Mouse (Mus musculus) monocyte, adult 2 months (primary cell): ENCODE data around the gene Sept11.

Experiments used
- DNase-seq, 2 experiments: peaks; one replicate each; pipeline ENCODE4 v3.0.0; 2022; ENCODE audit warnings: low spot score in 2 of 2, low read depth in 1 of 2

The Sept11 gene

GRCm38 (mm10) chr5:93092857-93093622 lies at the start of gene Sept11:
TSS of gene Sept11 (plus strand) at chr5:93093437.
- DNase-seq = peak; percentile 64 to 87

- no peak for DNase-seq
Observed at GRCm38 (mm10) chr5:93043688-93044583, 49.3 kb upstream of the Sept11 start.

GRCm38 (mm10) chr5:93044584-93045370 lies 48.5 kb upstream of the Sept11 start, which contains the start of gene Sowahb:
TSS of gene Sowahb (minus strand) at chr5:93045022.
- no peak for DNase-seq

- DNase-seq = no peak
Observed at GRCm38 (mm10) chr5:93045371-93045714, 47.9 kb upstream of the Sept11 start.

GRCm38 (mm10) chr5:93046306-93046845 lies 46.9 kb upstream of the Sept11 start:
- no peak for DNase-seq

GRCm38 (mm10) chr5:93048481-93049240 lies 44.6 kb upstream of the Sept11 start:
- no peak for DNase-seq

GRCm38 (mm10) chr5:93049971-93050370 lies 43.3 kb upstream of the Sept11 start:
- DNase-seq = no peak

GRCm38 (mm10) chr5:93051041-93051440 lies 42.2 kb upstream of the Sept11 start:
- DNase-seq = no peak

- DNase-seq = no peak
Observed at GRCm38 (mm10) chr5:93051951-93052350, 41.3 kb upstream of the Sept11 start.

- DNase-seq = no peak
Observed at GRCm38 (mm10) chr5:93053606-93054397, 39.4 kb upstream of the Sept11 start.

- no peak for DNase-seq
Observed at GRCm38 (mm10) chr5:93060865-93061264, 32.4 kb upstream of the Sept11 start.

GRCm38 (mm10) chr5:93077661-93078323 lies 15.4 kb upstream of the Sept11 start:
- no peak for DNase-seq

- DNase-seq = no peak
Observed at GRCm38 (mm10) chr5:93079596-93079995, 13.6 kb upstream of the Sept11 start.

GRCm38 (mm10) chr5:93085015-93085598 lies 8.1 kb upstream of the Sept11 start:
- no peak for DNase-seq

GRCm38 (mm10) chr5:93085900-93086299 lies 7.3 kb upstream of the Sept11 start:
- DNase-seq = no peak

GRCm38 (mm10) chr5:93091266-93091665 lies 2.0 kb upstream of the Sept11 start:
- DNase-seq = no peak

GRCm38 (mm10) chr5:93092147-93092781 lies 973 bp upstream of the Sept11 start:
- peak in 1 of 2 experiments; percentile 22 for DNase-seq
